Mouse (Mus musculus) naive thymus-derived CD4-positive, alpha-beta T cell, adult 2 months (primary cell): Measurements from ENCODE around the gene Gfra1.
A peak's percentile ranks its signal among the peaks of the same experiment; 100 is the strongest.

Experiments used
- DNase-seq: peaks from one replicate; pipeline ENCODE4 v3.0.0-alpha.2; 2011; ENCODE audit warnings: low read depth

Gene Gfra1

DNA sequence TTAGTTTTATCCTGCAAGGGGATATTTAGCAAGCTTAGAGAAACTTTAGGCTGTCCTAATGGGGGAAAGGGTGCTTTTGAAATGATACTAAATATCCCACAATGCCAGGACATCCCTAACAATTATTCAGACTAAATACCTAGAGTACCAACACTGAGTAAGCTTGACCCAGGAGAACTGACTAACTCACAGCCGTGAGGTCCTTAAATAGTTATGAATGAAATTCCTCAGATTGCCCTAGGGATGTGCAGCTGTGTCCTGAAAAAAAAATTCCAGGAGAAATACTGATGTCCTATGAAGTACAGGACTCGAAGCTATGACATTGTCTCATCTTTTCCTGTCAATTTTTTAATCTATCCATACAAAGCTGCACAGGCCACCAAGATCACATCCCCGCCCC lies 201.5 kb downstream of the Gfra1 start:
- DNase-seq, result no peak

DNA sequence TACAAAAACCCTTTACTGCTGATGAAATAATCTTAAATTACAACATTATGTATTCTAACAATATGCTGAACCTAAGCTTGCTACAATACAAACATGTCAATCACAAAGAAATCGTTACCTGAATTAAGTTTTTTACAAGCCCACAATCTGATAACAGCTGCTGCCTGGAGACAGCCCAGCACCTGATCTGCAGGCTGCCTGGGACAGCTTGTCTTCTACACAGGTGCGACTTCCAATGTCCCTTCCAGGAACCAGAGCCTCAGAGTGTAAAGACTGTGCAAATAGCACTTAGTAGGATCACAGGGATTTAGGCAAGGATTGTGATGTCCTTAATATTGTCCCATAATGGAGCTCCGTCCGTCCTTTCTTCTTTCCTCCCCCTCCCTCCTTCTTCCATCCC lies 204.0 kb downstream of the Gfra1 start:
- no peak for DNase-seq

DNA sequence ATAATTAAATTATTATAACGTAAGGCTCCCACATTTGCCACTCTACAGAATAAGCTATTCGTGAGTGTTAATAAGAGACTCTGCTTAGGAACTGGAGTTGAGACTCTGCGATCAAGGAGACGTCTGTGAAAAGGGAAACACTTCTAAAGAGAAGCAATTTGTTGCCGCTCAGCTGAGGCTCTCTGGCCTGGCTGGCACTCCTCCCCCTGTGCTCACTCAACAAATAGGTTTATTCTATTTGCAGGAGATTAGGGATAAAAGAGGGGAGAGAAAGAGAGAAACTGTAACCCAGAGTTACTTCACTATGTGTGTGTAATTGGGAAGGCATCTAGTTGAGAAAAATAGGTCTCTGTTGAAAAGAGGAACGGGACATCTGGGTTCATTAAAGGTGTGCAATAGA lies 204.6 kb downstream of the Gfra1 start:
- DNase-seq, result no peak

DNA sequence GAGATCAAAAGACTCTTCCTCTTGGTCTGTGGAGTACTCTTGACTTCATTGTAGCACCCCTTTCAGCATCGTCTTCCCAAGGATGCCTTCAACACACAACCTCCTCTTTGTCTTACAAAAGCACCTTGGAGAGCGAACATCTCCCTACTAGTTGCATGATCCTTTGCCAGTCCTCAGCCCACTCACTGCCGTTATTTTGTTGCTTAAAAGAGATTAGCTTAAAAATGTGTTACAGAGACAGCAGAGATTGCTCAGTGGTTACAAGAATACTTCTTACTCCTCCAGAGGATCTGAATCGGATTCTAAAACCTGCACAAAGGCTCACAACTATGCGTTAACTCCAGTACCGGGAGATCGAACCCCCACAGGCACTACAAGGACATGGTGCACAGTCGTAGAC lies 205.5 kb downstream of the Gfra1 start:
- DNase-seq, result no peak

DNA sequence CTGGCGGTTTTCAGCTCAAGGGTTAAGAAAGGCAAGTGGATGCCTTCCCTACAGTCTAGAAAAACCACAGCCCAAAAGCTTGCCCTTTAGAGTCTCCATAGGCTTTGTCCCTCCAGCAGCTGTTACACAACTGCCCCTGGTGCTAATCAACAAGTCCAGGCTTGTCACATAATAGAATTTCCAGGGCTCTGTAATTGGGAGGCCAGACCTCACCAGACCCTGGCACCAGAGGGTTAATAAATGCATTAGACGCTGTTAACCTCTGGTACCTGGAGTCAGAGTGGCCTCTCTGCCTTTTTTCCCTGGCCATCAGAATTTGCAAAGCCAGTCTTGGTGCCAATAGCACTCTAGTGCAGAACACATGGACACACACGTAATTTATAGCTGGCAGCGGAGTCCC lies 211.6 kb downstream of the Gfra1 start:
- no peak for DNase-seq

DNA sequence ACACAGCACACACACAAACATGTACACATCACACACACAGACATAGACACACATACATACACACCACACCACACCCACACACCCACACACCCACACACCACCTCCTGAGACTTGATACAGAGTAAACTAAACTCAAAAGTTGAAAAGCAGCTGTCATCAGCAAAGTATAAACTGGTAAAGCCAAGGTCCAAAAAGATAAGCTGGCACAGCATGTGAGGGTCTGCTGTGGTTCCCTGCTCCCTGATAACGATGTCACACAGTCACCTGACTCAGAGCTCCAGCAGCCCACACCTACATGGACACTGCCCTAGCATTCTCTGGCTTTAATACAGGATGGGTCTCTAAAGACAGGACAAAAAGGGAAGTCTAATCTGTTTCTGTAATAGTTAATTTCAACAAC lies 212.1 kb downstream of the Gfra1 start:
- no peak for DNase-seq

DNA sequence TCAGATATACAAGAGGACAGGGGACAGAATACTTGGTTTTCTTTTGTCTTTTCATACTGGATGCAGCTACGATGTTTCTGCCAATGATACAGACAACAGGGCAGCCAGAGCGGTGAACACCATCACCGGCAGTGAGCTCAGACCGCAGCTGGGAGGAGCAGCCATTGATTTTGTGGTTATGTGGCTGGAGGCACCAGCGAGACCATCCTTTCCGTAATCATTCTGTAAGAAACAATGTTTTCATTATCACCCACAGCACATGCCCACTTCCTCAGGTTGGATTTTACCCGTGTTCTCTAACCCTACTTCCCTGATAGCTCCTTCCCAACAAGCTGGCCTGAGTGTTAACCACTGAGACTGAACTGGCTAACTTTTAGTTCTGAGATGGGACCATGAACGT lies 217.4 kb downstream of the Gfra1 start:
- DNase-seq, result peak; percentile 41

DNA sequence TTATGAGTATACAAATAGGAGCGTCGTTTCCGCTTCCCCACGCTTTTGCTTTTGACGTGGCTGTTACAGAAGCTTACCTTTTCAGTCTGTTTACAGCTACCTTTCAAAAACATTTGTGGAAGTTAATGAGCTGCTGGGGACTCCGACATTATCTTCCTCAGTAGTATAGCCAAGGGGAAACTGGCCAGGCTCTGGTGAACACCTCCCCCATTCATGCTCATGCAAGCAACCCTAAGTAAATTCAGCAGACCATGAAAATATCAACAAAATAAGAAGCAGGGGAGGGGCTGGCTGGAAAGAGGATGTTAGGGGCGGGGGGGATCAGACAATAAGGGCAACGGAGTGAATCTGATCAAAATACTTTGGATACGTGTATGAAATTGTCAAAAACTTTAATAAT lies 228.0 kb downstream of the Gfra1 start:
- no peak for DNase-seq

DNA sequence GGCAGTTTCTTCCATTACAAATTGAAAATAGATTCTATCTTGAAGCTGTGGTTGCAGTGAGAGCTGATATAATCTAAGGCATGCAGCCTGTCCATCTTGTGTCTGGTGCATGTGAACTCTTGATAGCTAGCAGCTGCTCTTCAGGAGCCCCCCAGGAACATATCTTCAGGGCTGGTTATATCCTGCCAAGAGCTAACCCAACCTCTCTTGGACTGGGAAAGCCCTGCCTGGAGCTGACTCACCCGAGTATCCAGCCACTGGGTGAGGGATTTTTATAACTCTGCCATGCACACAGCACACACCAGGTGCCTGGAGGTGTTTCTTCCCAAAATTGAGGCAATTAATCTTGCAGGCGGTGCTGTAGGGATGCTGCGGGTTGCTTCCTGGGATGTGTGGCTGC lies 228.8 kb downstream of the Gfra1 start:
- DNase-seq, result no peak

DNA sequence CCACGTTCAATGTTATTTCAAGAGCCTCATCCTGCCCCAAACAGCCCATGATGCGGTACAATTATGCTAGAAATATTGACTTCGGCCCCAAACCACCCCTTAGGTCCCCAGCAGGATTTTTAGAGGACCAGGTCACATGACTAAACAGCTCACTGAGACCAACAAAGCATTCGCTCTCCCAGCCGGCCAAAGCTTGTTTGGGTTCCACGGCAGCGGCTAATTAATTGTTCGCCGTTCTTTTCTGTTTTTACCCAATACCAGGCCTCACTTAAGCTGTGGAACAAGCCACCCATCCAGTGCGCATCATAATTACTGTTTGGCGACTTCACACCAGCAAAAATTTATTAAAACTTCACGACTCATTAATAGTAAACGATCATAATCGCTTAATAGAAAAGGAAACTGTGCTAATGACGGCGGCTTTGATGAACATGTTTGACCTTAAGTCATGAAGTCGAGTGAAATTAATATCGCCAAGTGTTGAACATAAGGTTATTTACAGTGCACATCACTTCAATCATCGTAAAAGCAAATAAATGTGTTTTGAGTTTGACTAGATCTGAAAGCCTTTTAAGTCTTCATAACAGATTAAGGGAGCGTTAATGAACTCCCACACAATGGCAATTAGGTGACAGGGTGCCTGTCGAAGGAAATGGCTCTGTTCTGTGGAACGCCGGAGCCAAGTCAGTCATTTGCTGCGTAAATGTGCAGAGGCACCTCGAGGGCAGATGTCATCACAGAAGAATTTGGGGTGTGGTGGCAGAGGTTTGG lies 235.5 kb downstream of the Gfra1 start:
- DNase-seq, result no peak

DNA sequence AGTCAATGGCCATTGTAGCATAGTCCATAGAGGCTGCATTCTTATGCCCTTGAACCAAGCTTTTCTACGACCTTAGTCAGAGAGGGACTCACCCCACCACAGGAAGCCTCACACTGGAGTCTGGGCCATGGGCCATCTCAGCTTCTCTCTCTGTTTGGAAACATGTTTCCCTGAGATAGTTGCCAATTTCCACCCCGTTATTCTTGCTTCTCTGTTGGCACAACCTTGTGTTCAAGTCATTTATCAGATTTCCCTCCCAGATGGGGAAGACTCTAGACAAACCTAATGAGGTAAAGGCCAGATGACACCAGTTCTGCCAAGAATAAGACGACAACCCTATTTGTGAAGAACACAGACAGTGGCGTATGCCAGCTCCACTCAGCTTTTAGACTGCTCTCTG lies 238.1 kb downstream of the Gfra1 start:
- no peak for DNase-seq

DNA sequence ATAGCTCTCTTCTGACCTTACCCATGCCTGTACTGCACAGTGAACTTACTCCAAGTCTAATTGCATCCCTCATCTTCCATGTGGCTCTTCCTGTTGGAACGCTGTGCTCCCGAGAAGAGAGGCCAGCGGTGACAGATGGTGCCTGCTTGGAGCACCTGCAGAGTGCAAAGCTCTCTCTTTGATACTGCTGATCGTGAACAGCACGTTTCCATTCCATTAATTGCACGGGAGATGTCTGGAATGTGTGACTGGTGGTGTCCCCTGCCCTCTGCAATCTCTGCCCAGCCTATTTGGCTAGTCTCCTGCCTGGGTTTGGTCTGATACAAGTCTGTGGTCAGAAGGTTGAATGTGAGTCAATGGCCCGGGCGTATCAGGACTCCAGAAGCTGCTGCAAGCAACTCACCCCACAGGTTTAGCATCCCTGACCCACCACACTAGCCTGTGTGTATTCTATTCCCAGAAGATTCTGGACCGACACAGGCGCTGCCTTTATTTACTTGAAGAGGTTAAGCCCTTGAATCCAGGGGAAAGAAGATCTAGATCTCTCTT lies 249.1 kb downstream of the Gfra1 start:
- DNase-seq, result no peak

DNA sequence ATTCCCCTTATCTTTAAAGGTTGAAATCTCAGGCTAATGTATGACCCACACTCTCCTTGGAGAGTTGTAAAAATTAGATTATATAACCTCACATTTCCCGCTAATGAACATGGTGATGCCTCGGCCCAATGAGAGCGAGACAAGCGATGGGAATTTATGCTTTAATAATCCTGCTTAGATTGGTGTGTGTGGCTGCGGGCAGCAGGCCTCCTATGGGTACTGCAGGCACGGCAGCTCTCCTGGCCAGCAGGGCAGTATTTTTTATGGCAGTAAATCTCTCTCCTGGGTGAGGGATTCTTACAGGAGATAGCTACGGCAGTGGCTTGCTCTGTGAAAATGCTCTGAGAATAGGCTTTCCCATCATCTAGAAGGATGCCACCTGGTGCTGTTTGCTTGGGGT lies 250.2 kb downstream of the Gfra1 start:
- no peak for DNase-seq

DNA sequence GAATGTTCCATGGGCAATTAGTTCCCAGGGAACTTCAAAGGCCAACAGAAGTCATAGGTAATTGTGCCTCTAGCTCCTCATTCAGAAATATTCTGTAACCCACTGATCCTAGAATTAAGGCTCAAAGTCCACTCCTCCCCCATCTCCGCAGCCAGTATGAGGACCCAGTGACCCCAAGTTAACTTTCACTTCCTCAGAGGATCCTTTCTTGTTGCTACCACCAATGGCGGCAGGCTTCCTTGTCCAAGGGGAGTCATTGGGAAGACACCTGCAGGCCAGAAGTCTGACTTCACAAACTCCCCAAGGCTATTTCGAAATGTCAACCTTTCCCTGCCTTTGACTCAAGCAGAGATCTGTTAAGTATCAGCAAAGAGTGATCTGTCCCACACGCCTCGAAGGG lies 253.1 kb downstream of the Gfra1 start:
- DNase-seq, result no peak

DNA sequence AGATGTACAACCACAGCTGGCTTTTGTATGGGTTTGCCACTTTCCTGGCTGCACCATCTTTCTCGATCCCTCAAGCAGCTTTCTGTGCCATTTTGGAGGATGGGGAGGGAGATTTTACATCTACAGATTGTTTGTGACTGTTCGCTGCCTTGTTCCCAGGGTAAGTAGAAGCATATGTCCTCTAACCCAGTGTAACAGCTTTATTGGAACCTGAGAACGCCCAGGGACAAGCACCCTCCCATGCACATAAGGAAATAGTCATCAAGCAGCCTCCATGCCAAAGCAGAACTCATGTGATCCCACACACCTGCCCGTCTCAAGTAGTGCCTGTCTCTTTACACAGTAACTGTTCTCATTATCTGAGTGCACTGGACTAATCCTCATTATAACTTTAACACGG lies 256.0 kb downstream of the Gfra1 start:
- no peak for DNase-seq

DNA sequence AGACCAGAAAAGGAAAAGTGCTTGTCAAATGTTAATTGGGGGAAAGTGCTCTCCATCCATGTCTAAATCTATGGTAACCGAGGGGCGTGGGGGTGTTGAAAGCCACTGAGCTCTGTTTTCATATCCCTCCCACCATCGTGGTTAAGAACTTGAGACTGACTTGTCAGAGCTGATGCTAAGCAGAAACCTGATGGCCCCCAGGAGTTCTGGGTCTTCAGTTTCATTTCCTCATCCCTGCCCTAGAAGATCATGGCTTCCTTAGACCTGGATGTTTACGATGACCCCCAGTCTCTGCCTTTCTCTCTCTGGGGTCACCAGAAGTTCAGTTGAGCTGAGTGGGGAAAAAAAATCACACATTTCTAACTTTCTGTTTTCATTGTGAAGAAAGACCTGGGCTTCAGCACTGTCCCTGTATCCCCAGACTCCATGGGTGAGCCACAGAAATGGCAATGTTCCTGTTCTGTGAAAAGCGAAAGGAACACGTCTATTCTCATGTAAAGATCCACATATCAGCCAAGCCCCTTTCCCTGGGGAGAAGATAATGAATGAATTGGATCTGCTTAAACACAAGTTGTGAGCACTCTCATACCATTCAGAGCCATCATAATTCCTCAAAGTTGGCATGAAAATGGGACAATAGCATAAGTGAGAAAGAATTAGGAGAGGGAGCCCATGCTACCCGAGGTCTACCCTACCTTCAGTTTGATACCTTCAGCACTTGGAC lies 261.8 kb downstream of the Gfra1 start:
- DNase-seq, result no peak

DNA sequence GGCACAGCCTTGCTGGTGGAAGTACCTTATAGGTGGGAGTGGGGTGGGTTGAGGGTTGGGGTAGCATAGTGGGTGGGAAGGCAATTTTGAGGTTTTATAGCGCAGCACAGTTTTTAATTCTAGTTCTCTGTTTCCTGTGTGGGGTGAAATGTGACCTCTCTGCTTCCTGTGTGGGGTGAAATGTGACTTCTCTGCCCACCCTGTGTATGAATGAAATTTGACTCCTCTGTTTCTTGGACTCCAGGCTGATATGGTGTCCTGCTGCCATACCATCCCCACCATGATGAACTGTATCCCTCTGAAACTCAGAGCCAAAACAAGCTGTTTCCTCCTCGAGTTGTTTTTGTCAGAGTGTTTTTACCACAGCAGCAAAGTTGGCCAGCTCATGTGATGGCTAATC lies 264.8 kb downstream of the Gfra1 start:
- DNase-seq, result no peak

DNA sequence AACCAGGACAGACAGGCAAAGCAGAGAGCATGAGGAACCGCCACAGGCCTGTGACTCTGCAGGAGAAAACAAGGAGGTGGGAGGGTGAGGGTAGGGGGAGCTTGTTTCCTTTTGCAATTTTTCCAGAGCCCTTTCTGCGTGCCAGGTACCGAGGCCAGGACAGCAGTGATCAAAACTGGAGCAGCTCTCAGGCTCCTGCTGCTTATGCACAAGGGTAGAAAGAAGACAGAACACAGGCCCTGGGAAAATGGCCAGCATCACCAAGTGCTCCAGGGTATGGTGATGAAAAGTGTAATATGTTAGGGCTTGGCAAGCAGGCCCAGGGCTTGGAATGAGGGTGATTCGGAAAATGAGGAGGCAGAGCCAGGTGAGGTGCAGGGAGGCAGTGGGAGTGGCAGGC lies 269.2 kb downstream of the Gfra1 start:
- no peak for DNase-seq
